Mouse (Mus musculus) right cerebral cortex, postnatal 10 days (tissue): ENCODE measurements at regions not wholly inside any gene's neighbourhood (a gene's known extent, or its start where the extent isn't known, plus 50 kb on each side); places are given as distances from the start of the nearest gene placed in this dataset.

ENCODE experiments used
- DNase-seq, 2 experiments: peaks; one replicate each; pipeline ENCODE4 v3.0.0; 2021; ENCODE audit warnings: low spot score in 2 of 2

DNA sequence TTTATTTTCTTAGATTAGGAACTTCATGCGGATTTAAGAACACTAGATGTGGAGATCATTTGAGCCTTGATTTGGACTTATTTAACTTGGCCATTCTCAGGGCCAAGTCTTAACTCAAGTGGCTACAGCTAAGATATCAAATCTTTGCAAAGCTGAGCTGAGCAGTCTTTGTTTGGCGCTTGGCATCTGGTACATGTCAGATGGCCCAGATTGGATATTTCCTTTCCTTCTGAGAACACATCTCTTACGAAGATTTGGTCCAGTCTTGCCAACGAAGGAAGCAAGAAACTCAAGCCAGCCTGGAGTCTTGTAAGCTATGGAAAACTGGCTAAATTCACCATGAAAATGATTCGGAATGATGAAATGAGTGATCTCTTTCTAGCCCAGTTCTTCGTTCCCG is 59.1 kb upstream of the Cdc42ep3 start:
- DNase-seq = no peak

DNA sequence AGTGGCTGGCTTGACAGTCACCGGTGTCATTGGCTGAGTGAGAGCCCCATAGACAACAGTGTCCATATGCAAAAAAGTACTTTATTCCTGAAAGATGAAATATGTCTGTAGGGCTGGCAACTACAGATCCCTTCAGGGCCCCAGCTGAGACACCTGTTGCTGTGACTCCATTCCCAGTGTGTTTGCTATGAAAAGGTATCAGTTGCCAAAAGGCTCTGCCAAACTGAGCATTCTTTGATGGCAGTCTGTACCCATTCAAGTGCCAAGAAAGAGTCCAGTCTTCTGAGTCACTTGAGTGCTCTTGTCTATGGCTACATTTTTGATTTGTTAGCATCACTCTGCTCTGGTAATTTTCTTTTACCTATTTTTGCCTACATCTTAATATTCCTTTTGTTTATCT is 63.1 kb upstream of the Cdc42ep3 start:
- no peak for DNase-seq

DNA sequence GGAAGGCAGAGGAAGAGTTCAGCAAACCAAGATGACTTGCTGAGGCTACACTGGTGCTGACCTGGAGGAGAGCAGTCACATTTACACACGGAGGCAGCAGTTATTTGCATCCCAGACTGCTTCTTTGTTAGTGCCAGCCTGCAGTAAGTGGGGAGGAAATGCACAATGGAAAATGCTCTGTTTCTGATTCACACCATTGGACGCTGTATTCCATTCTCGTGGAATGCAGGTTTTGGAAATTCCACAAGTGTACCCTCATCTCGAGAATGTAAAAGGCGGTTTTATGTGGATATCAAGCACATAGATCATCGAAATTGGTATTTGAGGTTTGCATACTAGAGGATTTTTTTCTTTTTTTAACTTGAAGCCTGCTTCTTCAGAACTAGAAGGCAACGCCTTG is 66.7 kb upstream of the Cdc42ep3 start:
- no peak for DNase-seq

DNA sequence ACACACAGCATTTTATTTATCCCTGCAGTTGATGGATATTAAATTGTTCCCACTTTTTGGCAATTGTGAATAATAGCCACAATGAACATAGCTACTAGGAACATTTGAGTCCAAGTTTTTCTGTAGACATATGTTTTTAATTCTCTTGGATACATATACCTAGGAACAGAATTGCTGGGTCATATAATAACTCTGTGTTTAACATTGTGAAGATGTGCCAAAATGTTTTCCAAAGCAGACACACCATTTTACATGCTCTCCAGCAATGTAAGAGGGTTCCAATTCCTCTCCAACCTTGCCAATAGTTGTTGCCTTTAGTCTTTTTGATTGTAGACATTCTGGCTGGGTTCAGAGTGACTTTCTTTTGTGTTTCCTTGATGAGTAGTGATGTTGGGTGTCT is 84.3 kb upstream of the Cdc42ep3 start:
- no peak for DNase-seq

DNA sequence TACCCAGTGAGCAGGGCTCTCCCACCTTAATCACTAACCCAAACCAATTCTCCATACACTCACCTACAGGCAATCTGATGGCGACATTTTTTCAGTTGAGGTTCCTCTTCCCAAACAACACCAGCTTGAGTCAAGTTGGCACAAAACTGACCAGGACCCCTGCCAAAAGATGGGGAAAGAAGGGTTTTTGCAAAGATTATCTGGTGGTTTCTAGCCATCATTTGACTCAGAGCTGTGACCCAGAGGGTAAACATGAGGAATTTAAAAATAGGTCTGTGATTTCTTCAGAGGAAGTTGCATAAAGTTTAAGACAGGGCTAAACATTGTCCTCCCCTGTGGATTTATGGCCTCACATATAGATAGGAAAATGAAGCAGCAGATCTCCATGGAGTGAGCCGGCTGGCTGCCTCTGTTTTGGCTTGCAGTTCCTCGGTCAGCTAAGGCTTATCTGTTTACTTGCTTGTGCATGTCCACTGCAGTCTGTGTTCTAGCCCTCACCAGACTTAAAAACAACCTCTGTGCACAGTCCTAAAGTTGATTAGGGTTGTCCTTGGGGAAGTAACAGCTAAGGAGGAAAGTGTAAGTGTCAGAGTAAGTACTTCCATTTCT is 87.7 kb upstream of the Cdc42ep3 start:
- no peak for DNase-seq

DNA sequence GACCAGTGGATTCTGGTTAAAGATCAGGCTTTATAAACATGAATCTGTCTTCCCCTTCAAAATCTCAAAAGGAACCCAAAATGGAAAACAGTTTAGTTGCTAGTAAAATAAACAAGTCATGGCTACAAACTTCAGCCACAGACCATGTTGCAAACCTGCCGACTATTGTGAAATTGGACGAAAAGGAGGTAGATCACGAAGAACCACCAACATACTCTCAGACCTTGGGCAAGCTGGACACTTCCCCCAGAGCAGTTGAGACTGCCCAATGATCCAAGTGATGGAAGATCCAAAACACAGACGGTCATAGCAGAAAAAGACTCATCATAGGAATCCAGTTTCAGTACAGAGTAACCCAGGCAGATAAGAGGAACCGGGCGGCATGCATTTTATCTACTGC is 92.3 kb upstream of the Cdc42ep3 start:
- no peak for DNase-seq

DNA sequence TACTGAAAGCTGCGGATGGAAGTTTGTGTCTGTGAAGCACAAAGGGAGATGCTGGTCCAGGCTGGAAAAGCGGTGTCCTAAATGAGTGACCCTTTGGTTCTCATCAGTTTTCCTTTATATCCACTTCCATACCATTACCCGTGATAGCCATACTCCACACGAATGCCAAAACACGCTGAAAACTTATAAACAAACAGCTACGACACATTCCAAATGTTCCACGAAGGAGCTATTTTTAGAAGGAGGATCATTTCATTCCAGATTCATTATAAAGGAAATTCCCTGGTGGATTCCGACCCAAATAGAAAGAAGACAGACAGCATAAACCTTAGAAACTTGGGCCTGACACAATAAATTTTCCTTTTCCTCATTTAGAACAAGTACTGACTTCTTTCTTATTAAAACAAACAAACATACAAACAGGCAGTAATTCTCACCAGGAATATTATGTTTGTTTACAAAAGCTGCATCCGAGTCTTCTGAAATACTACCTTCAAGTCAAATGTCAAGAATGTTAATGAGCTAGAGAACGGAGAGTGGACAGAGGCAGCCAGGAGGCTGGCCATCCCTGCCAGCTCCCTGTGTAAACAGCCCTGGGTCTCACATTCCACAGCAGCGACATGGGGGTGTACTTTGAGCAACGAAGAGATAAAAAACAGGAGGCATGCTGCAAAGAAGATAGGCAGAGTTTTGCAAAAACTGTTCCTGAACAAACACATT is 96.4 kb upstream of the Cdc42ep3 start:
- no peak for DNase-seq

DNA sequence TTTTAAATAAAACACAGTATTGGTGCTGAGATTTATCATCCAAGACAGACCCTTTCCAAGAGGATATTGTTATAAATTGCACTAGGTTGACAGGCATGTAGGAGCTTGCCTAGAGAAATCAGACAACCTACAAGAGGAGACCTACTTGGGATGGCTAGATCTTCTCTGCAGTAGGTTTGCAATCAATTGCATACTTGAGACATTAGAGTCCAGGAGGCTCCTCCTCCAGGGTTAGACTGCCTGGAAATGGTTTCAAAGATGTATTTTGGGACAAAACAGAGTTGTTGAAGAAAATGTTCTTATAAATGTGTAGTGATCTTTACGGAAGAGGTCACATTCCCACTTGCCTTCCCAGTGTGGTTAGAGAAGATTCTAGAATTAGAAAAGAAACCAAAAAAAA is 98.9 kb upstream of the Cdc42ep3 start:
- no peak for DNase-seq

DNA sequence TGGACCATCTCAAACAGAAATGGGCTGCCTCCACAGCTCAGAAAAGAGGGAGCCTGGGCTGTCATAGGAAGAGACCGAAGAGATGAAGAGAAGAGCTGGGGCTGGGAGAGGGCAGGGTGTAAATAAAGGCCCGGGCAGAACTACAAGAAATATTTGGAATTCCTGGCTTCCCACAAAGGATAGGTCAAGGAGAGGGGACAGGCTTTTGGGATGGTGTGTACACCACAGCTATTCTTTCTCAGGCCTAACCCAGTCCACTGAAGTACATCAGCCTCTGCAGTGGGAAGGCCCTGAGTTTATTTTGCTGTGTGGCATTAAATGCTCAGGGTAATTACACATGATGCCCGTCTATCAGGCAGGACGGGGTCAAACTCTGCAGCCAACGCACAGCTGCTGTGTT is 99.6 kb upstream of the Cdc42ep3 start:
- DNase-seq = no peak

DNA sequence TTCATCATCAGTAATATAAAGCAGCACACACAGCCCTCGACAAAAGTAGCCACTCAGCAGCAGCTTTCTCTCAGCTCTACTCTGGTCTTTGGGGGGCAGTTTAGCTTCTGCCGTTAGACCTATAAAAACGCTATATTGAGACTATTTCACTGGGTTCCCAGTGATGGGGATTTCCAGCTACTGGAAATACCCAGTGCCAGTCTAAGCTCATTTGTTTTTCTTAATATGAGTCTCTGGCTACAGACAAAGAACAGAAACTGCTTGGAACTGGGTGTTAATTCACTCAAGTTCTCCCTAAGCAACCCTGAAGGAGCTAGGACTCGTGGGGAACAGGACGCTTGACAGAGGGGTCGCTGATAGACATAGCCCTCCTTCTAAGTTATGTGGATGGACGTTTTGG is 100.3 kb upstream of the Cdc42ep3 start:
- no peak for DNase-seq

DNA sequence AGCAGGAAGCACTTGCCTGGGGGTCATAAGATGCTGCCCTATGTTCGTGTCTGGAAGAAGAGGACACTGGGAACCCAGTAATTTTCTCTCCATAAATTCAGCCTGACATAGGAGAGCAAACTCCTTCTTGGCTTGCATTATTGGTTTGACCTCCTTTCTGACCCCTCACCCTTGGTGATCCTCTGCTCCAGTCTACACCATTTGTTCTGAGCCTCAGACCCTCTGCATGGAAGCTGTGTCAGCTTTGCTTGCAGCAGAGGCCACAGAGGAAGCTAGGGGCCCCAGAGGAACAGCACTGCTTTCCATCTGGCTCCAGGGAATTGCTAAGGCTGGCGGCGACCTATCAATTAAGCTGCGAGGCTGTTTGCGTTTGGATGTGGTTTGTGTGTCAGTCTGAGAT is 102.7 kb upstream of the Cdc42ep3 start:
- no peak for DNase-seq

DNA sequence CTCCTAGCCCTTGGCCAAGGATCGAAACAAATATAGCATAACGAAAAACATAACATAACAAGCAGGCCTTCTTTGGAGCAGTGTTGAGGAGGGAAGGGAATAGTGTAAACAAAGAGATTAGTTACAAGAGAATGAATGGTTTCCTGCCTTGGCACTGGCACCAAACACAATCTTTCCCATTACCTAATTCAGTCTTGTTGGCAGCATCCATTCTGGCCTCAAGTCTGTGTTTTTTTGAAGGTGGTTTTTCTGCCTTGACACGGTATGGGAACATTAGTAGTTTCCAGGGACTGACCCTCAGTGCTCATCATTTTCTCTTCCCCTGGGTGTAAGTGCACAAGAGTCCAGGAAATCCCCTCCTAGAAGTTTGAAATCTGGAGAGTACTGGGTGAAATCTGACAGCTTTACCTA is 106.8 kb upstream of the Cdc42ep3 start:
- DNase-seq = no peak

DNA sequence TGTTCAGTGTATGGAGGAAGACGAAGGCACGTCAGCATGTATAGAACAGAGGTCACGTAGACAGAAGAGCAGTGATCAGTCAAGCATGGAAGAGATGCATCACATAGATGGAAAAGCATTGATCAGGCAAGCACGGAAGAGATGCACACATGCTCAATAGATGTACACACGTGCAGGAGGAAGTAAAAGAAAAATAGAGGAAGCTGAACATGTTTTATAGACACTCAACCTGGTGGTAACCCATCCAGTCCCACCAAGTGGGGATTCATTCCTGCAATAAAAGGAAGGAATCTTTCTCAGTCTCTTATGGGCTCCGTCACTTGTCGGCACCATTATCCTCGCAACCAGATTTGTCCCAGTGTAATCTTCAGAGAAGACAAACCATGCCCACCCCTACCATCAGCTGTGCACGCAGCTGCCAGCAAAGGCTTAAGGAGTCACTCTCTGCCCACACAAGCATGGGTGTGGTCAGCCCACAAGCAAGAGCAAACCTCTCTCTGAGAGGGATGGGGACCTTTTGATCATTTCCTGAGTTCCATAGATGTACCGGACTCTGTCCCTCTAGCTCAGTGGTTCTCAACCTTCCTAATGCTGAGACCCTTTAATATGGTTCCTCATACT is 108.3 kb upstream of the Cdc42ep3 start:
- DNase-seq = no peak

DNA sequence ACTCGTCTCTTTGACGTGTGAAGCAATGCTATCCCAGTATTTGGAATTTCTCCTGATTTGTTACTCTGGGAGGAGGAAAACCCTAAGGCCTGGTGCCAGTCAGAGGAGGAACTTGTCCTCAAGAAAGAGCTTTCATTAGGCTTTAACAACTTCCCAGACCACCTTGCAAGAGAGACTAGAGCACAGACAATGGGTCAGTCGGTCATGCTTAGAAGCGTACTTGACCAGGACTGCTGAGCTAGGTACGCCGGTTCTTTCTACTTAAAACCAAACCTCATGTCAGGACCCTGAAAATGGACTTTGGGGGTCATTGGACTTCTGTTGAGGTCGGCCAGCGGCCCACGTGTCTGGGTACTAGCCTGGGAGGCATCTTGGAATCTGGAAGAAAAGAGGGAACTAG is 110.8 kb upstream of the Cdc42ep3 start:
- DNase-seq = no peak

DNA sequence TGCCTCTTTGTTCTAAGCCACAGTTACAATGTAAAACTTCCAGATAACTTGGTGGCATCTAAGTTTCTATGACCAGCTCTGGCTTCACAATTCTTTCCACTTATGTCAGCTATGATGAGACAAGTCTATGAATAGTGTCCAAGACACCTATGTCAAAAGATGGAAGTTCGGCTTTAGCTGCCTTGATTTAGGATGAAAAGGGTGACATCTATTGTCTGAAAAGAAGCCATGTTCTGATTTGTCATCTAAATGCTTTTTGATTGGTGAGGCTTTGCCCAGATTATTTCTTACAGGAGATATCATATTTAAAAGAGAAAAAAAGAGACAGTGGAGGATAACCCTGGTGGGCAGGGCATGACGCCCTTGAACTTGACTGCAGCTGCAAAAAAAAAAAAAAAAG is 116.7 kb upstream of the Cdc42ep3 start:
- DNase-seq = no peak

DNA sequence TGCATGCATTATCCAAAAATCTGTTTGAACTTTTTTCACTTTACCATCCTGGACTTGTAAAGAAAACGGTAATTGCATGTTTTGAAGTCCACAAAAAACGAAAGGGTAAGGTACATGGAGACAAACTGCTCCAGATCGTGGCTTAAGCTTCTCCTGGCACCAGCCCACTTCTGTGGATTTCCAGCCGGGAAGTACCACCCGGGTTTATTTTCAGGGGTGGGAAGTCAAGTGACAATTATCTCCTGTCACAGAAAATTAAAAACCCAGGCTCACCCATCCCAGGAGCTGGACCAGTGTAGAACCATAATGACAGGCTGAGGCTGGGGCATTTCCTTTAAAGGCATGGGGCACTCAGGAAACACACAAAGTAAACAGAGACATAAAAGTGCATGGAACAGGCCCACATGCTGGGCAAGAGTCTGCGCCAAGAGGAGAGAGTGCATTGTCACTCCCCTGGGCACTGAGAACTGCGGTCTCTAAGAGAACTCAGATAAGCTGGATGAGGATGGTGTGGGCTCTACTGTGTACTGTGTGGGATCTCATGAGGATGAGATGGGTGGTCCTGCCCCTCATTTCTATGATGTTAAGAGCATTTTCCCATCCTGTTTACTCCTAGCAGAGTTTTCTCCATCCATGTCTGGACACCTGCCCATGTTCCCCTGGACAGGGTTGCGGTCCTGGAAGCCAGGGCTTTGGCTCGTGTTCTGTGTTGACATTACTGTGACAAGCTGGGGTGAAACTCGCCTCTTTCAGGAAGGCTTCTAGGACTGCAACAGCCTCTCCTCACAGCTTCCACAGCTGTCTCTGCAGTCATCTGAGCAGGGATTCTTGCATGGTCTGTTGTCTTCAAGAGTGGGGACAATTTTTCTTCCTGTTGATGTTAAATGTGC is 117.5 kb upstream of the Cdc42ep3 start:
- DNase-seq = no peak

DNA sequence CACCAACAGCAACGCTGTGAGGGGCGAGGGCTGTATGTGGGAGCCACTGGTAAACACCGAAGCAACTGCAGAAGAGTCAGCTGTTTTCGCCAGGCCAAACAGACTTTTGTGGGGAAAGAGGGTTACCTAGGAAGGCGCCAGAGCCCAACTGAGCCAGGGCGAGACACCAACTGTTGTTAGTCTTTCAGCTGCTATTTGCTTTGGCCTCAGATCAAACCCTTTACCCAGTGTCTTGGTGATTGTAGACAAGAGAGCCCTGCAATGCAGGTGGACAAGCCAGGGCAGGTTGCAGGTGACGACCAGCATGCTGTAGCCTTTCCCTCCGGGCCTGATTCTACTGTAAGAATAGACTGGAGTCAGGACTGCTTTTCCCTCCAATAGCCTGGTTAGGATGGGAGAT is 121.8 kb upstream of the Cdc42ep3 start:
- no peak for DNase-seq

DNA sequence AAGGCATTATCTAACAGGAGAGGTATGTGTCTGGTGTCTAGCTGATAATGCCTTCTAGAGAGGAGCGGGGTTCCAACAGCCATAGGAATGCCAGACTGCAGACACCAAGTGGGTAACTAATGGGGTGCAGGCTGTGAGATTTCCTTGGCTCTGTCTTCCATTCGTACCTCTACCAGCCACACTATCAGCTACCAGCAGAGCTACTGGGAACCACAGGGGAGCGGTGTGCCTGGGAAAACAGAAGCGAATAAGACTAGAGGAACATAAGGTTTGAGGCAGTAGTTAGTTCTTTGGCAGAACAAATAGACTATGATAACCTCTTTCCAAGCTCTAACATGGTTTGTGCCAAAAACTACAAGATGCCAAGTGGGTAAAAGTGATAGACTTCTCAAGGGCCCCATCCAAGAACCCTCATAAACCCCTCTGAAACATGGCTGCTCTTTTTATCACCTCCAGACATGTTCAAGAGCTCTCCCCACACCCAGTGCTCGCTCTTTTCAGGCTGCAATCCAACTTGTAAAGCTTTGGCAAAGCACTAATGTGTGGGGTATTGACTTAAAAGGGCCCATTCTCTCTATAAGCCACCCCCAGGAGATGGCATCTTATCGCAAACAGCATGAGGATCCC is 126.3 kb upstream of the Cdc42ep3 start:
- DNase-seq = no peak

DNA sequence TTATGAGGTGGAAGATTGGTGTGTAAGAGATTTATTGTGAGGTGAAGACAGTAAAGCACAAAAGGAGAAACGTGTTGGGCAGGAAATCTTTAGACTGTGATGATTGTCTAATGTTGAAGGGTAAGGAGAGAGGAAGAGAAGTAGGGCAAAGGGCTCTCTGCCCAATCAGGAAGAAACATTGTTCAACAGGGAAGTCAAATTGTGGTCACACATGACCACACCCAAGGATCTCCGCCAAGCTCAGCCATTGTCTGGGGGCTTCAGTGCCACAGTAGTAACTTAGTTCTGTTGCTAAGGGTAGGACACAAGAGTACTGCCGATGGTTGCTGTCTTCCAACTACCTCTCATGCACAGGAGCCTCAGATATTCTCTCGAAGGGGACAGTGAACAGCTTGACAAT is 127.0 kb upstream of the Cdc42ep3 start:
- no peak for DNase-seq

DNA sequence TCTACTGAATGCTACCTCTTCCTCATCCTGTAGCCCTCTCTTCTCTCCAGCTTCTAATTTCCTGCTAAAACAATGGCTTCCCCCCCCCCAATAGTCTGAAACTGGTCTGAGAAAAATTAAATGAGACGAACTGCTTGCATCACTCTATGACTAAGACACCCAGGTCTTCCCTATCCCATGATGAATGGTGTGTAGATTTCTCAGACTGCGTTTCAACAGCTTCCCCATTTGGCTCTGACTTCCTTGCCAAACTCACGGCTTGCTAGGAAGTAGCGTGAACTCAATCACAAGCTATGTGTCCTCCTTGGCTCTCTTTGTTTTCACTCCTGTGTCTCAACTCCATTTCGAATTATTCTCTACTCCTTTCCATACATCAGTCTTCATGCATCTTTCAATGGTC is 126.4 kb upstream of the Rmdn2 start:
- DNase-seq = no peak

DNA sequence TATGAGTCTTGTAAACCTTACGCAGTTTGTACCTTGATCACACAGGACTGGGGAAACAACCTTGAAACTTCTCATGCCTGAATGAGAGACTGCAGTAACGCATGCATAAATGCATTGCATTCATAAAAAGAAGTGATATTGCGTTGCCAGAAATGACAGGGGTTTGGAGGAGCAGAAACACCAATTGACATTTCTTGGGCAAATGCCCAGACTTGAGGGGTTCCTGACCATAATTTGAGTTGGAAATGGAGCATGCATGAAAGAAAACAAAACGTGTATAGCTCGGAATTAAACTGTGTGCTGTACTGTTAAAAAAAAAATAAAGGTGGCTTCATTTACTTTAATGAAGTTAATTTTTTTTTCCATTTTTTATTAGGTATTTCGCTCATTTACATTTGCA is 122.4 kb upstream of the Rmdn2 start:
- DNase-seq = no peak

DNA sequence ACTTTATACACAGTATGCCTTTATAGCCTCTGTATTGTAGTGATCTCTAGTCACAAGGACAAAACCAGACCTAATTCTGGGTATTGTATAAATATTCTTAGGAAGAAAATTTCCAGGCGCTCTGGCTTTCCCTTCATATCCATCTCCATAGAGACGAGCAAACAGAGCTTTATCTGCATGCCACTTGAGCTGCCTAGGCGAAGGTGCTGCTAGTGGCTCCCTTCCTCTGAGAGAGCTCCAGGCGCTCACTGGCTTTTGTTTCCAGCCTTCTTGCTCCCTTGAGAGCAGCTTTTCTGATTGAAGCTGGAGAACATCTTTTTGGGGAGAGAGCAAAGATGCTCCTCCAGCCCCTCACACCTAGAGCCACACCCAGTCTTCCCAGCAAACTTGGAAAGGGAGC is 114.0 kb upstream of the Rmdn2 start:
- peak; percentile 48 to 49 for DNase-seq
